Mouse (Mus musculus) kidney, embryonic 14.5 days (tissue): ENCODE data around the gene Inafm2. TPM values are rescaled to one million over a fixed set of nuclear protein-coding genes. Genes with fewer than 3 reads are reported as not detected.

Experiments
- ATAC-seq: fragments of 200-750 bp; cut with Nextera tagmentation; 2 replicates; pipeline ENCODE4 v1.8.0; 2017; ENCODE audit warnings: moderate number of reproducible peaks, mild to moderate bottlenecking, moderate TSS enrichment, moderate library complexity; ENCODE audit not compliant: low FRiP score, low TSS enrichment
- H3K27ac ChIP-seq: fragments of 300-500 bp; sonication (generic); 2 replicates; pipeline ENCODE4 v1.5.1; 2014; ENCODE audit warnings: low read depth, mild to moderate bottlenecking, low read length, moderate library complexity, mixed read lengths
- H3K27me3 ChIP-seq: fragments of 300-500 bp; sonication (generic); 2 replicates; pipeline ENCODE4 v1.6.1; 2014; ENCODE audit warnings: mild to moderate bottlenecking, low read length; ENCODE audit not compliant: control insufficient read depth, insufficient read depth
- H3K36me3 ChIP-seq: fragments of 300-500 bp; sonication (generic); 2 replicates; pipeline ENCODE4 v1.6.1; 2014; ENCODE audit warnings: low read length, mixed read lengths; ENCODE audit not compliant: control insufficient read depth, insufficient read depth
- H3K4me1 ChIP-seq: fragments of 300-500 bp; sonication (generic); 2 replicates; pipeline ENCODE4 v1.6.1; 2014; ENCODE audit warnings: low read length, mixed read lengths; ENCODE audit not compliant: control insufficient read depth, insufficient read depth
- H3K4me2 ChIP-seq: fragments of 300-500 bp; sonication (generic); replicated peaks from 2 replicates; pipeline ENCODE4 v1.6.1; 2014; ENCODE audit warnings: low read depth, mild to moderate bottlenecking, low read length
- H3K4me3 ChIP-seq: fragments of 300-500 bp; sonication (generic); 2 replicates; pipeline ENCODE4 v1.5.1; 2014; ENCODE audit warnings: mild to moderate bottlenecking, low read length
- H3K9ac ChIP-seq: fragments of 300-500 bp; sonication (generic); 2 replicates; pipeline ENCODE4 v1.6.1; 2014; ENCODE audit warnings: low read depth, mild to moderate bottlenecking, low read length, moderate library complexity
- H3K9me3 ChIP-seq: fragments of 300-500 bp; sonication (generic); 2 replicates; pipeline ENCODE4 v1.6.1; 2016; ENCODE audit warnings: low read length; ENCODE audit not compliant: control insufficient read depth
- WGBS: fragments of 180-500 bp; shearing (Covaris S2); extraction: QIAGEN DNeasy Blood & Tissue Kit; methylation state at CpG from one replicate; pipeline ENCODE4 v1.1.7; 2014; 5-methylcytosine and 5-hydroxymethylcytosine counted together
- polyA plus RNA-seq: library from polyadenylated mRNA; unstranded; fragments of >200 nt; fragmentation: Nextera tagmentation; extraction: Ambion mirVana; gene quantifications from 2 replicates; pipeline ENCODE4 v1.2.1, GENCODE M21; 2014

The Inafm2 gene
- polyA plus RNA-seq, 1 experiment from 2014 or later: 22.0 TPM

DNA sequence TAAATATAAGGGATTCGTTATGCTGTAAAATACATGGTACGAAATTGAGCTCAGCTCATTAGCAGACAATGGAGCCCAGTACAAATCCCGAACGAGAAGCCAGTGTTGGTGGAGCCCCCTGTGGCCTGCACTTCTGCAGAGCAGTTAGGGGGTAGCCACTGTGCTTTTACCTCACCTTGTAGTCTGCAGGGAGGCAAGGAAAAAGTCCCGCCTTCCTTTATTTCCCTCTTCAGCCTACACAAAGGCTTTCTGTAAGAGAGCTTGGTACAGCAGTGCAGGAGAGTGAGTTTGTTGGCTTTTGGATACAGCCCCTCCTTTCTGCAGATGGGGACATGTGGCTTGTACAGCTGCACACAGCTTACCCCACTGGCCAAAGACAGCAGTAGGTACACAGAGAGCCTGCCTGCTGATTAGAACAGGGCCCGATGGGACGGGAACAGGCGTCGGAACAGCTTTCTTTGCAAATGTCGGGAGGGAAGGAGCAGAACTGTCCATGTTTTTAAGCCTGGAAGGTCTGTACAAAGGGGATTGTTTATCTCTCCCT lies 3.9 kb downstream of the Inafm2 start:
- H3K9me3 ChIP-seq: no peaks in the 10 kb centered on the region
- no peak overlapping the region for H3K4me3 ChIP-seq
- no peak overlapping the region for H3K9ac ChIP-seq
- no peak for ATAC-seq
- no peak overlapping the region for H3K4me2 ChIP-seq
- 67% methylated on average over 10 of the region's 10 CpGs for WGBS
- no peak overlapping the region for H3K27ac ChIP-seq
- H3K27me3 ChIP-seq: peaks cover 7% of the 10 kb centered on the region; the same call in 1 of the 2 replicates
- H3K36me3 ChIP-seq: peaks cover 4% of the 10 kb centered on the region; the same call in 1 of the 2 replicates
- peaks cover 18% of the 10 kb centered on the region for H3K4me1 ChIP-seq

- Histone ChIP-seq H3K9me3 (no peaks in the 10 kb centered on the region), H3K4me2 (no peak overlapping the region), H3K27ac (no peak overlapping the region), H3K27me3 (0 out of 2 replicates have a peak, but pooled peaks cover 2% of the 10 kb centered on the region), H3K4me3 (no peak overlapping the region), H3K4me1 (peaks cover 12% of the 10 kb centered on the region; the same call in 1 of the 2 replicates), H3K9ac (no peak overlapping the region), H3K36me3 (peaks cover 4% of the 10 kb centered on the region; the same call in 1 of the 2 replicates)
- 83% methylated on average over 8 of the region's 8 CpGs for WGBS
- no peak for ATAC-seq
These were observed 4.9 kb downstream of the Inafm2 start for GRCm38 (mm10) chr2:118750476-118750875.

DNA sequence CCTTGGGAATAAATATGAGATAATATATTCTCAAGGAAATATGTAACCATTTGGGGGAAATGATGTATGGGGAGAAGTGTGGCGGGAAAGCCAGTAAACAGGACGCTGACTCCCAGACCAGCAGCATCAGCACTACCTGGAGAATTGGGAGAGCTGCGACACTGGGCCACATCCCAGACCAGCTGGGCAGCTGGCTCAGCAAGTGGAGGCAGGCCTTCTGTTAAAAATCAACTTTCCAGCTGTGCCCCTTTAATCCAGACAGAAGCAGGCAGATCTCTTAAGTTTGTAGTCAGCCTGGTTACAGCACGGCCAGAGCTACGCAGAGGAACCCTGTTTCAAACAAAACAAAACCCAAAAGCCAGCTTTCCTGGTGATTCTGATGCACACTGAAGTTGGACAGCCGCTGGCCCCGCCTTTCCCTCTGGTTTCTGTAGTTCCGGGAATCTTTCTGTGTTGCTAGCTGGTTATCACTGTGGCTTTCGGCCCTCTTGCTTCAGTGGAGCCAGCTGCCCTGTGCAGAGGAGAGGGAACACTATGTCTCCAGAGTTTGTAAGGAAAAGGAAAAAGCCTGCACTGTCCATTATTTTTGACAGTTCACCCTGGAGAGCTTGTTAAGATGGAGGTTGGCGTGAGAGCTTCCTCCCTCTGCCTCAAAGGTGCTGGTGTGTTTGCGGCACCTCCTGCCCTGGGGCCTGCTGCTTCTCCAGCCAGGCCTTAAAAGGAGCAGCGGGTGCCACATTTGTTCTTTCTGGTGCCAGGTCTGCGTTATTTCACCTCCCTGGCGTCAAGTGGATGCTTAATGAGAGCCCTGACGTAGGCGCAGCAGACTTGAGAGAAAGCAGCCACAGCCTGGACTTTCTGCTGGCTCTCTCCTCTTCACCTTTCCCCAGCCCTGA lies 6.6 kb downstream of the Inafm2 start:
- 64% methylated on average over 16 of the region's 16 CpGs for WGBS
- H3K4me1 ChIP-seq: peaks cover 6% of the 10 kb centered on the region; the same call in 1 of the 2 replicates
- H3K36me3 ChIP-seq: peaks cover 4% of the 10 kb centered on the region; the same call in 1 of the 2 replicates
- ATAC-seq: no peak
- no peak overlapping the region for H3K27ac ChIP-seq
- H3K4me3 ChIP-seq: no peak overlapping the region
- H3K9ac ChIP-seq: no peak overlapping the region
- H3K4me2 ChIP-seq: no peak overlapping the region
- H3K27me3 ChIP-seq: 0 out of 2 replicates have a peak, but pooled peaks cover 2% of the 10 kb centered on the region
- no peaks in the 10 kb centered on the region for H3K9me3 ChIP-seq

- Histone ChIP-seq H3K4me2 (no peak overlapping the region), H3K9ac (no peak overlapping the region), H3K4me3 (no peak overlapping the region), H3K27ac (no peak overlapping the region), H3K9me3 (no peaks in the 10 kb centered on the region), H3K4me1 (0 out of 2 replicates have a peak, but pooled peaks cover 4% of the 10 kb centered on the region), H3K27me3 (peaks cover 4% of the 10 kb centered on the region; the same call in 1 of the 2 replicates), H3K36me3 (peaks cover 4% of the 10 kb centered on the region; the same call in 1 of the 2 replicates)
- no peak for ATAC-seq
- WGBS: 52% methylated on average over 4 of the region's 4 CpGs
These were observed 7.2 kb downstream of the Inafm2 start for GRCm38 (mm10) chr2:118752792-118753108.

DNA sequence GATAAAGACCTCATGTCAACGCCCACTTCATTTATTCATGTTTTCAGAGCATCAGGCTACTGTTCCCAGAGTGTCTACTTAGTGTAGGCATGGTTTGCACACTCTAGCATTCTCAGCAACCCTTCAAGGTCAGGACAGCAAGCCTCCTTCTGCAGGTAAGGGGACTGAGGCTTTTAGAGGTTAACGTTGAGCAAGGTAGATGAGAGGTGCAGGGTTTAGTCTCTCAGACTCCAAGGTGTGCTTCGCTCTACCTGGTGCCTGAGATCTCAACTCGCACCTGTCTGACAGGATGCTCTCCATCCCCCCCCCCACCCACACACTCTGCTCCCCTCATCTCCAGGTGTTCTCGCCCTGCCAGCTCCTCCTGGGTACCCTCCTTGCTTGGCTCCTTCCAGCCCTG lies 8.6 kb downstream of the Inafm2 start:
- H3K4me3 ChIP-seq: no peak overlapping the region
- no peak for ATAC-seq
- H3K9me3 ChIP-seq: no peaks in the 10 kb centered on the region
- H3K9ac ChIP-seq: no peak overlapping the region
- no peak overlapping the region for H3K27ac ChIP-seq
- H3K27me3 ChIP-seq: peaks cover 5% of the 10 kb centered on the region; the same call in 1 of the 2 replicates
- peaks cover 4% of the 10 kb centered on the region; the same call in 1 of the 2 replicates for H3K36me3 ChIP-seq
- 89% methylated on average over 5 of the region's 5 CpGs for WGBS
- 0 out of 2 replicates have a peak, but pooled peaks cover 4% of the 10 kb centered on the region for H3K4me1 ChIP-seq
- H3K4me2 ChIP-seq: no peak overlapping the region

DNA sequence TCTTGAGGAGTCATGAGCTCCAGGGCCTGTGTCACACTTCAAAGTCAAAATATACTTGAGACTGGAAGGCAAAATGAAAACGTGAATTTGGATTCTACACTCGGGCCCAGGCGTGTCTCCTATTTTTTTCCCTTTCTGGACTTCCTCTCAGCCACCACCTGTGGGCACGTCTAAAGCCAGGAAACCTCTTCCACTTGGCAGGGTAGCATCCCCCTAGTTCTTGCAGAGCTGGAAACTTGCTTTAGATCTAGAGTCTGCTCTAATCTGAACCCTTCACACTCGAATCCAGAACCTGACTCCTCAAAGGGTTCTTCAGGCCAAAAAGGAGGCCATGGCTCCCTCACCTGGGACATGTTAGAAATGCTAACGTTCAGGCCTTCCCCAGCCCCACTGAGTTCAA lies 9.8 kb downstream of the Inafm2 start:
- H3K9ac ChIP-seq: no peak overlapping the region
- peaks cover 5% of the 10 kb centered on the region; the same call in 1 of the 2 replicates for H3K27me3 ChIP-seq
- 0 out of 2 replicates have a peak, but pooled peaks cover 4% of the 10 kb centered on the region for H3K4me1 ChIP-seq
- H3K36me3 ChIP-seq: no peaks in the 10 kb centered on the region
- 87% methylated on average over 6 of the region's 6 CpGs for WGBS
- ATAC-seq: no peak
- no peak overlapping the region for H3K27ac ChIP-seq
- H3K4me2 ChIP-seq: no peak overlapping the region
- H3K9me3 ChIP-seq: no peaks in the 10 kb centered on the region
- H3K4me3 ChIP-seq: no peak overlapping the region

GRCm38 (mm10) chr2:118756103-118756502 lies 10.5 kb downstream of the Inafm2 start:
- H3K36me3 ChIP-seq: no peaks in the 10 kb centered on the region
- H3K4me1 ChIP-seq: 0 out of 2 replicates have a peak, but pooled peaks cover 4% of the 10 kb centered on the region
- no peak for ATAC-seq
- H3K27me3 ChIP-seq: peaks cover 5% of the 10 kb centered on the region; the same call in 1 of the 2 replicates
- H3K27ac ChIP-seq: no peak overlapping the region
- no peak overlapping the region for H3K4me2 ChIP-seq
- no peak overlapping the region for H3K4me3 ChIP-seq
- H3K9me3 ChIP-seq: no peaks in the 10 kb centered on the region
- no peak overlapping the region for H3K9ac ChIP-seq
- WGBS: 78% methylated on average over 4 of the region's 4 CpGs

DNA sequence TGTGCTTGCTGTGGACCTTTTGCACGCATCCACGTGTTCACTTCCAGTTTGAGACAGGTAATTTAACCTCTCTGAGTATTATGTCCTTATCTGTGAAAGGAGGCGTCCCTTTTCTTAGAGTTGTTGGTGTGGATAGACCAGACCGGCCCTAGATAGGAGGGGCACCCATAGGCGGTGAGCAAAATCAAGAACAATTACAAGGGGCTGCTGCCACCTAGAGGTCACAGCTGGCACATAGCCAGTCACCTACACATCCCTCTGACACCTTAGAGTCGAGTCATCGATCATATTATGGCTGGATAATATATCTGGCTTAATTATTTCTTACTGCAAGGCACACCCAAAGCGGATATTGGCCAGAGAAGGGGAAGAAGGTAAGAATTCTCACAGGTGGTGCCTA lies 14.3 kb downstream of the Inafm2 start:
- no peak overlapping the region for H3K4me3 ChIP-seq
- H3K4me1 ChIP-seq: peaks cover 22% of the 10 kb centered on the region
- H3K27ac ChIP-seq: no peak overlapping the region
- peaks cover 5% of the 10 kb centered on the region; the same call in 1 of the 2 replicates for H3K27me3 ChIP-seq
- no peaks in the 10 kb centered on the region for H3K9me3 ChIP-seq
- H3K36me3 ChIP-seq: no peaks in the 10 kb centered on the region
- ATAC-seq: no peak
- H3K4me2 ChIP-seq: no peak overlapping the region
- WGBS: 13% methylated on average over 8 of the region's 8 CpGs
- no peak overlapping the region for H3K9ac ChIP-seq
